Mouse (Mus musculus) bone marrow macrophage, adult 2 months (primary cell): ENCODE measurements around the gene Xntrpc.

ENCODE experiments used
- CTCF ChIP-seq: IDR thresholded peaks from 2 replicates; pipeline ENCODE4 v1.5.1; 2012; ENCODE audit warnings: low read depth, mild to moderate bottlenecking, low read length, moderate library complexity
- POLR2A ChIP-seq: IDR thresholded peaks from 2 replicates; pipeline ENCODE4 v1.6.1; 2012; ENCODE audit warnings: mild to moderate bottlenecking, low read depth, low read length, borderline replicate concordance

GRCm38 (mm10) chr7:102018034-102018433 lies 47.5 kb upstream of the Xntrpc start:
- TF ChIP-seq POLR2A (no peak), CTCF (no peak)
